Mouse (Mus musculus) adipose tissue, adult 10 weeks (tissue): ENCODE measurements around the gene Olfr803. TPM values are rescaled to one million over a fixed set of nuclear protein-coding genes. Genes with fewer than 3 reads are reported as not detected.

Experiments used
- polyA plus RNA-seq: library from polyadenylated mRNA; stranded (reverse); fragments of 350-450 nt; fragmentation: Illumina TruSeq; extraction: RNeasy Lipid Tissue Mini Kit (QIAGEN cat#74804); gene quantifications from one replicate; pipeline ENCODE4 v1.2.3, GENCODE M21; 2014; ENCODE audit warnings: low read depth, low replicate concordance

Gene Olfr803
- polyA plus RNA-seq, result not detected

GRCm38 (mm10) chr10:129694186-129694585 lies at the start of gene Olfr803:
Gene Olfr803 (minus strand): TSS chr10:129694286.

GRCm38 (mm10) chr10:129741821-129742220 lies 47.7 kb upstream of the Olfr803 start, which contains the start of gene Olfr806:
Gene Olfr806 (minus strand): TSS chr10:129741921.

DNA sequence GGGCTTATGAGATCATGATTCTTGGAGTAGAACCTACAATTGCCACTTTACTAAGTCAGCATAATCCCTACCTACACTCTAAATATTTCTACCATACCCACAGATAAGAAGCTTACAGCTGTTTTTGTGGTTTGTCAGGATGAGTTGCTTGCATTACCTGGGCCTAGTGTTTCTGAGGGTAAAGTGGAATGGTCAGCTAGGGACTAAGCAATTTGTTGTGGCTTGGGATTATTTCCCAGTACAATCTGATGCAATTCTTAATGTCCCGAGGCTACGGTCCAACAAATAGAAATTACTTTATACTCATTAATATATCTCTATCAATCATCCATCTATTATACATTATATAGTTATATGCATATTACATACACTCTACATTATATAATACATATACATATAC lies 35.2 kb upstream of the Olfr803 start, which contains the start of gene Olfr805:
Gene Olfr805 (minus strand): TSS at position 101 of the 400 bp plus-strand sequence.

GRCm38 (mm10) chr10:129702910-129703309 lies 8.8 kb upstream of the Olfr803 start, which contains the start of gene Olfr804:
Gene Olfr804 (plus strand): TSS chr10:129703210.

GRCm38 (mm10) chr10:129688069-129688468 lies 6.0 kb downstream of the Olfr803 start, which contains the start of gene Olfr802:
Gene Olfr802 (minus strand): TSS chr10:129688169.

DNA sequence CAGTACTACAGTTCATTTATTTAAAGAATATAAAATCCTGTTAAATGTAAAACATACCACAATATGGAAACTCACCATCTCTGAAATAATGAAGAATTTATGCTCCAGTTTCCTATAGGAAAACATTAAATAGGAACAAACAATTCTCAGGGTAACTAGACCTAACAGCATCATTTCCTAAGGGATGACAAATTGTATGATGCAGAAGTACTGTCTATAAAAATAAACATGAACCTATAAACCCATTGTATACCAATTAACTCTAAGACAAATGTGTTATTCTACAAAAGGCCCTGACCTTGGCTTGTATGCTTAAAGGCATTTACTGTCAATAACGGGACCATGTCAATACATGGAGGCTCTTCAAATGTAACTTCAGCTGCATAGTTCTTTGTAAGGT lies 20.3 kb downstream of the Olfr803 start, which contains the start of gene Olfr801:
Gene Olfr801 (minus strand): TSS at position 101 of the 400 bp plus-strand sequence.

DNA sequence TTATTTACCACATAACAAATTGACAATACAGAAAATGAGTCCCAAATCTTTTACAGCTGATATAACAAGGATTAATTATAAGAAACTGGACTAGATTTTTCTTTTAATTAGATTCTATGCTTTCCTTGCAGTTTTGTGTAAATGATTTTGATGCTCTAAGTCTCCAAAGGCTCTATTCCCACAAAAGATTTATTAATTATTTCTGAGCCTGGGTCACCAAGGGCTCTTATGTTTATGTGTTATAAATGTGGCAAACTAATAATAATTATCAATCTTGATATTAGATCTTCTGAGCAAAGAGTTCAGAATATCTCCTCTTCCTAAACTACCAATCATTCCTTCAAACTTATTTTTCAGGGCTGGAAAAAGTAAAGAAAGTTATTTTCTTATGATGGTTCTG lies 36.7 kb downstream of the Olfr803 start, which contains the start of gene Olfr800:
Gene Olfr800 (plus strand): TSS at position 301 of the 400 bp plus-strand sequence.

Other genes starting within 250 kb of the Olfr803 start
- gene Olfr787, start 232.4 kb downstream of the Olfr803 start, polyA plus RNA-seq, result not detected
- gene Olfr788, start 223.3 kb downstream of the Olfr803 start, polyA plus RNA-seq, result not detected
- gene Olfr789, start 209.5 kb downstream of the Olfr803 start, polyA plus RNA-seq, result not detected
- not detected for gene Olfr790, start 195.8 kb downstream of the Olfr803 start, polyA plus RNA-seq
- gene Olfr791, start 172.5 kb downstream of the Olfr803 start, polyA plus RNA-seq, result not detected
- gene Olfr792, start 155.1 kb downstream of the Olfr803 start, polyA plus RNA-seq, result not detected
- not detected for gene Olfr794, start 126.6 kb downstream of the Olfr803 start, polyA plus RNA-seq
- gene Olfr796, start 81.7 kb downstream of the Olfr803 start, polyA plus RNA-seq, result not detected
- not detected for gene Olfr798, start 66.4 kb downstream of the Olfr803 start, polyA plus RNA-seq
- gene Olfr799, start 56.8 kb downstream of the Olfr803 start, polyA plus RNA-seq, result not detected
- not detected for gene Olfr800, start 36.6 kb downstream of the Olfr803 start, polyA plus RNA-seq
- gene Olfr801, start 20.4 kb downstream of the Olfr803 start, polyA plus RNA-seq, result not detected
- gene Olfr802, start 6.1 kb downstream of the Olfr803 start, polyA plus RNA-seq, result not detected
- not detected for gene Olfr804, start 8.9 kb upstream of the Olfr803 start, polyA plus RNA-seq
- gene Olfr805, start 35.1 kb upstream of the Olfr803 start, polyA plus RNA-seq, result not detected
- gene Olfr806, start 47.6 kb upstream of the Olfr803 start, polyA plus RNA-seq, result not detected
- gene Olfr807, start 63.5 kb upstream of the Olfr803 start, polyA plus RNA-seq, result not detected
- gene Olfr808, start 71.2 kb upstream of the Olfr803 start, polyA plus RNA-seq, result not detected
- gene Olfr809, start 80.4 kb upstream of the Olfr803 start, polyA plus RNA-seq, result not detected
- not detected for gene Olfr810, start 100.6 kb upstream of the Olfr803 start, polyA plus RNA-seq
- not detected for gene Olfr811, start 110.1 kb upstream of the Olfr803 start, polyA plus RNA-seq
- gene Olfr812, start 151.8 kb upstream of the Olfr803 start, polyA plus RNA-seq, result not detected
- not detected for gene Olfr813, start 161.1 kb upstream of the Olfr803 start, polyA plus RNA-seq
- gene Olfr814, start 185.6 kb upstream of the Olfr803 start, polyA plus RNA-seq, result not detected
- not detected for gene Olfr815, start 211.6 kb upstream of the Olfr803 start, polyA plus RNA-seq
- gene Olfr816, start 221.3 kb upstream of the Olfr803 start, polyA plus RNA-seq, result not detected